Mouse (Mus musculus) adipose tissue, adult 10 weeks (tissue): ENCODE results near the gene Amdhd1. TPM values are rescaled to one million over a fixed set of nuclear protein-coding genes. Genes with fewer than 3 reads are reported as not detected.

Experiments
- polyA plus RNA-seq: library from polyadenylated mRNA; stranded (reverse); fragments of 350-450 nt; fragmentation: Illumina TruSeq; extraction: RNeasy Lipid Tissue Mini Kit (QIAGEN cat#74804); gene quantifications from one replicate; pipeline ENCODE4 v1.2.3, GENCODE M21; 2014; ENCODE audit warnings: low read depth, low replicate concordance

The Amdhd1 gene
- polyA plus RNA-seq: 0.92 TPM

DNA sequence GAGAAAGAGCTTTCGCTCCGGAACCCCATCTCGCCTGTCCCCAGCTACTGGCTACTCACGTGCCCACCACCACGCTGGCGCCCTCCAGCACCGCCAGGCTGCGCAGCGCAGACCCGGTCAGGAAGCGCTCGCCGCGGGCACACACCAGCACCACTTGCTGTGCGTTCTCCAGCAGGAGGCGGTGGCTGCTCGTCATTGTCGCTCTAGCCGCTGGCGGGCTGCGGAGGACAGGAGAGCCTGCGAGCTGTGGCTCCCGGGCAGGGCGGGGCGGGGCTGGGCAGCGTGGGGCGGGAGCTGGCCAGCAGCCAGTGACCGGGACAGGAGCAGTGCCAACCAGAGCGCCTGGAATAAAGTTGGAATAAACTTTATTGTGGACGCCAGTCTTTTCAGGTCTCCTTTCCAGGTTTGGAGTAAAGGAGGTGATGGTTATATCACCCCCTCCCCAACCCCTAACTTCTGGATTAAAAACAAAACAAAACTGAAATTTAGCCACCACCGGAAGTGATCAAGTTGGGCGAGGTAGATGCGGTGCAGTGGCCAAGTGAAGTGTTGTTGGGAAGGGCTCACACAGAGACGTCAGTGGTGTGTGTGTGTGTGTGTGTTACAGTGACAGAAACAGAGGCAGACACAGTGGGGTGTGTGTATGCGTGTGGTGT is at the start of gene Amdhd1:
TSS of gene Amdhd1 (minus strand) at position 259 of the 656 bp plus-strand sequence.

DNA sequence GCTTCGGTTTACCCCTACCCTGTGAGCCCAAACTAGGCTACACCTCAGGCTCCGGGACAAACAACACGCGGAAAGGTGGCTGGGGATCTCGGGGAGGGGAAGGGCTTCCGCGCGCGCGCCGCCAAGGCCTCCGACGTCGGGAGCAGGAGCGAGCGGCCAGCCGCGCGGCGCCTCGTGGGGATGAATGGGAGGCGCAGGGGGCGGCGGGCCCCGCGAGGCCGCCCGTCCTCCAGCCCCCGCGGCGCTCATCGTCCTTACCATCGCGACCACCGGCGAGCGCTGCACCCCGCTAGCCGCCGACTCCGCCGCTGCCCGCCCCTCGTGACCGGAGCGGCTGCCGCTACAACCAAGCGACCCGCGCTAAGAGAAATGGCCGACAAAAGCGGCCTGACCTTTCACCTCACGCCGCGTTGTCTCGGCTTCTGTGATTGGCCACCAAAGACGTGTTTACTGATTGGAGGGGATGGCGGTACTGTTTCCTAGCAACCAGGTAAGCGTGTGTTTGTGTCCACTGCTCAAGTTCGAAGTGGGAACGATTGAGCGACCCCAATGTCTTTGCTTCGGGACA is 49.5 kb upstream of the Amdhd1 start, which contains the start of gene Snrpf:
TSS of gene Snrpf (minus strand) at position 426 of the 568 bp plus-strand sequence.

GRCm38 (mm10) chr10:93540431-93541210 is 788 bp upstream of the Amdhd1 start, which contains the start of gene Ccdc38:
Gene Ccdc38, plus strand, starts transcription at chr10:93540632.

DNA sequence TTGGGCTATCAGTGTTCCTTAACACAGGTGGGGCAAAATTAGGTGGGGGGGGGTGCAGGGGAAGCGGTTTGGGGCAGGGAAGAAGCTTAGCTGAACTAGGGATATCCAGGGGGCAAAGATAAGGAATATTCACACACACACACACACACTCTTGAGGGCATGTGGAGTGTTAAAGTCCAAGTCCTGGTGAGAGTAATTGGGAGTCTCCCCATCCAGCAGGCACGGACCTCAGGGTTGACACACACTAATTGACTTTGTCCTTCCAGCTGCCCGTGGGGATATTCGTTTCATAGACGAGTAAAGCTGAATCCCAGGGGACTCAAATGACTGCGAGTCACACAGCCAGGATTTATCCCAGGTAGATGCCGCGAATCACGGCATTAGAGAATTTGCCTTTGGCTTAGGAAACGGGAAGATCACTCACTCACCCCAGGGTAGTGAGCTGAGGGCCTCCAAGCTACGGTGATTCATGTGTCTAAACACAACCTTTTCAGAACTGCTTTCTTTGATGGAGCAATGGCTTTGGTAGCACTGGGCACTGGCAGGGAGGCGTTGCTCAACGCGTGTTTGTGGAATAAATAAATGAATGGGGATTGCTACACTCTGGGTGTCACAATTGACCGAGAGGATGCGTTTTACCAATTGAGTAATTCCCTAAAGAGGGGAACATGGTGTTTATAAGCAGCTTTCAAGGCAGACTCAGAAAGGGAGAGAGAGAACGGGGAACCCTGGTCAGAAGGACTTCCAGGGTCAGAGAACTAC is 51.6 kb downstream of the Amdhd1 start, which contains the start of gene Hal:
TSS of gene Hal (plus strand) at position 703 of the 762 bp plus-strand sequence.

Other genes with a start within 250 kb of the Amdhd1 start
- 18.2 TPM for gene Elk3, start 228.9 kb downstream of the Amdhd1 start, polyA plus RNA-seq
- 61.4 TPM for gene Lta4h, start 86.6 kb downstream of the Amdhd1 start, polyA plus RNA-seq
- 4.4 TPM for gene Hal, start 51.3 kb downstream of the Amdhd1 start, polyA plus RNA-seq
- 5.9 TPM for gene Ccdc38, start 599 bp upstream of the Amdhd1 start, polyA plus RNA-seq
- gene Snrpf, start 49.7 kb upstream of the Amdhd1 start, polyA plus RNA-seq: 41.0 TPM
- gene Ntn4, start 100.6 kb upstream of the Amdhd1 start, polyA plus RNA-seq: 9.5 TPM